Mouse (Mus musculus) T-helper 1 cell (primary cell): ENCODE results near the gene Slc48a1.

ENCODE experiments used
- in situ Hi-C: fragments of 300-600 bp; cut with MboI, MseI; formaldehyde crosslinking; loops from one replicate; pipeline ENCODE4 v1.15.1; 2025; ENCODE audit warnings: high pct_unique_total_duplicates

Slc48a1 gene

DNA sequence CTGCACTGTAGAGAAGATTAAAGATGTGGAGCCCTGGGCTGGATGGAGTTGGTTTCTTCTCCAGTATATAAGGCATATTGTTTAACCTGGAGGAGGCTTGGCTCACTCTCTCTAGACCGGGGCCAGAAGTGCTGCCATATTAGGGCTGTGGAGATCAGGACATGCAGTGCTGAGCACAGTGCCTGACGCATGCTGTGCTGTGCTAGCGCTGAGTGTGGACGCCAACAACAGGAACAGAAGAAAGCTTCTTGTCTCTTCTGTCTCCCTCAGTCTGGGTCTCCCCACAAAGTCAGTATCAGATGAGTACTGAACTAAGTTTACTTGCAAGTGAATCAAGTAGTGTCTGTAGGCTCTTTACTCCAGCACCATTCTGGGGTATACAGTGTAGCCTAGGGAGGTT, 61.2 kb downstream of the Slc48a1 start:
- in situ Hi-C loops = loop anchor here (5.0 to 10.0 kb wide), 2 partner anchors 968 to 1135 kb away; partner anchors contain the start of gene Ddn

DNA sequence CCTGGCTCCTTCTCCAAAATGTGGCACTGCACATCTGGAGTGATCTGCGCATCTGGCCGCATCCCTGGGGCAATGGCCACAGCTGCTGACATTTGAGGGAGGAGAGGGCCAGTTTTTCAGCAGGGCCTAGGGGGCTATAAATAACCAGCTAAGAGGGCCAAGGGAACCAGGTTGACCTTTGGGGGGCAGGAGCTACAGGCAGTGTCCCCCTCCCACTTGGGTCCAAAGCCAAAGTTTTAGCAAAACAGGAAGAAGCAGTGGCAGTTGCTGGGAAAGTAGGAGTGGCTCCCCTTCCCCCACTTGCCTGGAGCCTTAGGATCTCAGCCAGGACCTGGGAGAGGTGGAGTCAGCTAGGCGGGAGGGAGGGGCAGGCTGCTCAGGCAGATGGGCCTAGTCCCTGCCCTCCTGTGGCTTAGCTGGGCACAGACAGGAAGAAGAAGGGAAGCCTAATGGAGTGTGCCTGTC, 61.7 kb downstream of the Slc48a1 start:
- in situ Hi-C loops = loop anchor here (5.0 to 10.0 kb wide), 5 partner anchors 375 to 1135 kb away; partner anchors contain the start of gene Ddn

DNA sequence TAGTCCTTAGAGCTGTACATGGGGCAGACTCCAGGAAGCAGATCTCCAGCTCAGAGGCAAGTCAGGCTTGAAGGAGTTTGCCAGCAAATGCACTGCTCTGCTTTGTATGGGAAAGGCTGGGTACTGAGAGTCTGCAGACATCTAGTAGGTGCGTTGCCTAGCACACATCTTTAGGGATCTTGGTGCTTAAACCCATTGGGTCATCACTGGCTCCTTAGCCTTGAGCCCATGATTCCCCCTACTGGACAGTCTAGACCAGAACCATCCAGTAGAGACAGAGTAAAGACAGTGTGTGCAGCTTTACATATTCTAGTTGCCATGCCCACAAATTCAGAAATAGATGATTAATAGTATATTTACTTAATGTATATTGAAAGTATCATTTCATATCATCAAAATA, 62.5 kb downstream of the Slc48a1 start:
- in situ Hi-C loops = loop anchor here (5.0 to 10.0 kb wide), 3 partner anchors 376 to 598 kb away; no protein-coding TSS in a partner anchor

DNA sequence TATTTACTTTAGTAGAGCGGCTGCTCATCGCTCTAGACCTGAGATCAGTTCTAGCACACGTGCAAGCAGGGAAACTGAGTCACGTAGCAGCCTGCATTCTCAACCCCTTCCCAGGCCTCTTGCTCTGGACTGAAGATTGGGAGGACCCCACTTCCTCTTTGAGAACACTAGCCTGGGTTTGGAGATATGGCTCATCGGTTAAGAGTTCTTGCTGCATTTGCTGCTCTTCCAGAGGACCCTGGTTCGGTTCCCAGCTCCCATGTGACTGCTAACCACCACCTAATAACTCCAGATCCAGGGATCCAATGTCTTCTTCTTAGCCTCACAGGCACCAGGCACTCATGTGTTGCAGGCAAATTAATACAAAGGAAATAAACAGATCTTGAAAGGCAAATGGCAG, 63.1 kb downstream of the Slc48a1 start:
- in situ Hi-C loops = loop anchor here (5.0 to 10.0 kb wide), 3 partner anchors 377 to 599 kb away; no protein-coding TSS in a partner anchor

DNA sequence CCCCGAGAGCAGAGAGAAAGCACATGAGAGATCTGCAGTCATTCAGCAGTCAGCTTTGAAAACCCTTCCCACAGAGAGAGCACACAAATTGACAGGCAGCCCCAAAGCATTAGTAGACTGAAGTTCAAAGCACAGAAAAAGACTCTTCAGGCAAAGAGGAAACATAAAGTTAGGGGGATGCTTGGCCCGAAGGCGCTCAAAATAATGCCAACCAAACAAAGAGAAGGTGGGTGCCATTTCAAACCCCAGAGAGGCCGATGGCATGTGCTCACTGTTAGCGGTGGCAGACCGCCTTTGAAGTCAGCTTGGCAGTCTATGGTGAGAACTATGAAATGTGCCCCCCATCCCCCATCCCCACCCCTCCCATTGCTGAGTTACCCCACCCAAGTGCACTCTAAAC, 63.7 kb downstream of the Slc48a1 start:
- in situ Hi-C loops = loop anchor here (5.0 to 10.0 kb wide), 3 partner anchors 377 to 600 kb away; no protein-coding TSS in a partner anchor
